Mouse (Mus musculus): ENCODE data around the gene Cuta. TPM values are rescaled to one million over a fixed set of nuclear protein-coding genes. Genes with fewer than 3 reads are reported as not detected.
"Not testable (repeated sequence)": the region's sequence is repeated elsewhere in the genome, so short reads cannot be mapped to it uniquely, and the experiment has no call there.

Cuta gene
- polyA plus RNA-seq, 1 experiment from 2014 or later = 197 TPM

DNA sequence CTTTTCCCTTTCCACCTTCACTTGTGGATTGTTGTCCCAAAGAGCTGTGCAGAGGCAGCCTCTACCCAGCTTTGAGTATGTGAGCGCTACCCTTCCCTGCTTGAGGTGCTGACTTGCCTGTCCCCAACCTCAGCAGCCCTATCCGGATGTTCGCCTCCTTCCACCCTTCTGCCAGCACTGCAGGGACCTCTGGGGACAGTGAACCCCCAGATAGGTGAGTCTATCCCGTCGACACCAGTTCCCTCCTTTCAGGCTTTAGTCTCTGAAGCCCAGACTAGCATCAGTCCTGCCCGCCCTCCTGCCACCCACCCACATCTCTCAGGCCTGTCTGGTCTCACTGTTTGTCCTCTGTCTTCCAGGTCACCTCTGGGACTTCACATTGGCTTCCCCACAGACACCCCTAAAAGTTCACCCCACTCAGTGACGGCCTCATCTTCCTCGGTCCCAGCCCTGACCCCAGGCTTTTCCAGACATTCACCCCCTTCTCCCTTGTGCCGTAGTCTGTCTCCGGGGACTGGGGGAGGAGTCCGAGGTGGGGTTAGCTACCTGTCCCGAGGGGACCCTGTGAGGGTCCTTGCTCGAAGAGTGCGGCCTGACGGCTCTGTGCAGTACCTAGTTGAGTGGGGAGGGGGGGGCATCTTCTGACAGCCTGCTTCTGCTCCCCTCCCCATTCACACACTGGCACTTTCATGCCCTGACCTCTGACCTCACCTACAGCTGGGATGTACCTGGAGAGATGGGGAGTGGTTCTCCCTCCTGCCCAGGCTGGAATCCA, 2.3 kb downstream of the Cuta start:
- no peaks in the 10 kb centered on the region for H3K9me3 ChIP-seq (ENCODE audit: control insufficient read depth, low read length)
- peak overlapping the region; percentile 93; the same call in 1 of the 2 replicates for H3K4me2 ChIP-seq (ENCODE audit: low read length)
- WGBS = 86% methylated on average over 15 of the region's 15 CpGs
- no peak overlapping the region for H3K27ac ChIP-seq (ENCODE audit: low read depth)
- peaks cover 30% of the 10 kb centered on the region; the same call in 1 of the 2 replicates for H3K36me3 ChIP-seq (ENCODE audit: control insufficient read depth, insufficient read depth, low read length)
- no peak overlapping the region for H3K9ac ChIP-seq (ENCODE audit: low read length)
- H3K4me3 ChIP-seq (ENCODE audit: low read depth, low read length) = no peak overlapping the region
- peaks cover 37% of the 10 kb centered on the region for H3K4me1 ChIP-seq (replicated peaks; ENCODE audit: control insufficient read depth, insufficient read depth, low read length)
- no peak for DNase-seq (ENCODE audit: low spot score)
- ATAC-seq (replicated peaks; ENCODE audit: low FRiP score, low TSS enrichment, low read depth) = no peak
- no peaks in the 10 kb centered on the region for H3K27me3 ChIP-seq (replicated peaks; ENCODE audit: control insufficient read depth, insufficient read depth, low read length)

GRCm38 (mm10) chr17:26936453-26936852, 2.9 kb downstream of the Cuta start:
- H3K4me3 ChIP-seq (ENCODE audit: low read depth, low read length) = no peak overlapping the region
- H3K27ac ChIP-seq (ENCODE audit: low read depth) = no peak overlapping the region
- peaks cover 36% of the 10 kb centered on the region for H3K4me1 ChIP-seq (replicated peaks; ENCODE audit: control insufficient read depth, insufficient read depth, low read length)
- no peaks in the 10 kb centered on the region for H3K9me3 ChIP-seq (ENCODE audit: control insufficient read depth, low read length)
- H3K27me3 ChIP-seq (replicated peaks; ENCODE audit: control insufficient read depth, insufficient read depth, low read length) = no peaks in the 10 kb centered on the region
- DNase-seq (ENCODE audit: low spot score) (no peak), ATAC-seq (replicated peaks; ENCODE audit: low FRiP score, low TSS enrichment, low read depth) (no peak)
- H3K9ac ChIP-seq (ENCODE audit: low read length) = no peak overlapping the region
- peaks cover 30% of the 10 kb centered on the region; the same call in 1 of the 2 replicates for H3K36me3 ChIP-seq (ENCODE audit: control insufficient read depth, insufficient read depth, low read length)
- WGBS = 85% methylated on average over 12 of the region's 12 CpGs
- H3K4me2 ChIP-seq (ENCODE audit: low read length) = no peak overlapping the region

DNA sequence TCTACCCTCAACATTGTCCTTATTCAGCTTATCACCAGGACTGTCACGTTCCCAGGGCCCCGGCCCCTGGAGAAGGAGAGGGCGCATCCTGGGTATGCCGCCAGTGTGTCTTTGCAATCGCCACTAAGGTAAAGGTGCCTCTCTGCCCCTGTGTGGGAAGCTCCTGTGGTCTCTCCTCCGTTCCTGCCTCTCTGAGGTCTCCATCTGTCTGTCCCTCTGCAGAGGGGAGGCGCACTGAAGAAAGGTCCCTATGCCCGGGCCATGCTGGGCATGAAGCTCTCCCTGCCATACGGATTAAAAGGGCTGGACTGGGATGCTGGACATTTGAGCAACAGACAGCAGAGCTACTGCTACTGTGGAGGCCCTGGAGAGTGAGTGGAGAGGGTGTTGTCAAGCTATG, 4.3 kb downstream of the Cuta start:
- no peak overlapping the region for H3K4me3 ChIP-seq (ENCODE audit: low read depth, low read length)
- peaks cover 26% of the 10 kb centered on the region for H3K4me1 ChIP-seq (replicated peaks; ENCODE audit: control insufficient read depth, insufficient read depth, low read length)
- no peak for ATAC-seq (replicated peaks; ENCODE audit: low FRiP score, low TSS enrichment, low read depth)
- peaks cover 34% of the 10 kb centered on the region; the same call in 1 of the 2 replicates for H3K36me3 ChIP-seq (ENCODE audit: control insufficient read depth, insufficient read depth, low read length)
- no peaks in the 10 kb centered on the region for H3K9me3 ChIP-seq (ENCODE audit: control insufficient read depth, low read length)
- H3K27ac ChIP-seq (ENCODE audit: low read depth) = no peak overlapping the region
- H3K4me2 ChIP-seq (ENCODE audit: low read length) = no peak overlapping the region
- WGBS = 90% methylated on average over 9 of the region's 9 CpGs
- no peaks in the 10 kb centered on the region for H3K27me3 ChIP-seq (replicated peaks; ENCODE audit: control insufficient read depth, insufficient read depth, low read length)
- H3K9ac ChIP-seq (ENCODE audit: low read length) = no peak overlapping the region
- no peak for DNase-seq (ENCODE audit: low spot score)

DNA sequence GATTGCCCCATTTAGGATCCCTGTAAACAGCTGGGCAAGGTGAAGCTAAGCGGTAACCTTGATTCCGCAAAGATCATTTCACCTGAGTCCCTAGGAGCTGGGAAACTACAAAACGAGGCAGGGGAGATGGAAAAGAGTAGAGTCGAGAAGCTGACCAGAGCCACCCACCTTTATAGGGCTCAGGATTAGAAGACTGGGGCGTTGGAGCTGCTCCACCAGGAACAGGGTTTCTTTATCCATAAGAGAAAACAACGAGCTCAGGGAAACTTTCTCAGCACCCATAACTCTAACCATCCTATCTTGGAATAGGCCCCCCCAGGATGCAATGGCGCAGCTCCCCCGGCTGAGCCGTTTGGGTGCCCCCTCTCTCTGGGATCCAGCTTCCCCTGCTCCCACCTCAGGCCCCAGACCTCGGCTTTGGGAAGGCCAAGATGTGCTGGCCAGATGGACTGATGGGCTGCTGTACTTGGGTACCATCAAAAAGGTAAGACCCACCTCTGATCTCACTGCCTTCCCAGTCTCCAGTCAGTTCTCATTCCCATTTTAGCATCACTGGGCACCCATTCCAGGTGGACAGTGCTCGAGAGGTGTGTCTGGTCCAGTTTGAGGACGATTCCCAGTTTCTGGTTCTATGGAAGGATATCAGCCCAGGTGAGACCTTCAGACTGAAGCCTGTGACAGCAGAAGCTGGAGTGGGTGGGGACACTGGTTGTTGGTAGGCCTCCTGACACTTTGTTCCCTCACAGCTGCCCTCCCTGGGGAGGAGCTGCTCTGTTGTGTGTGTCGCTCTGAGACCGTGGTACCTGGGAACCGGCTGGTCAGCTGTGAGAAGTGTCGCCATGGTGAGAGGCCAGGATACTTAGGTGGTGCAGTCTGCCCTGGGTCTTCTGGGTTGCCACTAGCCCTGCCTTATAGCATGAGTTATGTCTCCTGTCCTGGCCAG, 5.2 kb downstream of the Cuta start:
- Histone ChIP-seq H3K4me1 (replicated peaks; ENCODE audit: control insufficient read depth, insufficient read depth, low read length) (peaks cover 24% of the 10 kb centered on the region), H3K27ac (ENCODE audit: low read depth) (no peak overlapping the region), H3K4me3 (ENCODE audit: low read depth, low read length) (peak overlapping the region; percentile 72), H3K9me3 (ENCODE audit: control insufficient read depth, low read length) (no peaks in the 10 kb centered on the region), H3K27me3 (replicated peaks; ENCODE audit: control insufficient read depth, insufficient read depth, low read length) (no peaks in the 10 kb centered on the region), H3K4me2 (ENCODE audit: low read length) (peak overlapping the region; percentile 86), H3K9ac (ENCODE audit: low read length) (peak overlapping the region; percentile 65), H3K36me3 (ENCODE audit: control insufficient read depth, insufficient read depth, low read length) (peaks cover 41% of the 10 kb centered on the region)
- ATAC-seq (replicated peaks; ENCODE audit: low FRiP score, low TSS enrichment, low read depth) = no peak
- DNase-seq (ENCODE audit: low spot score) = no peak
- 81% methylated on average over 16 of the region's 16 CpGs for WGBS

DNA sequence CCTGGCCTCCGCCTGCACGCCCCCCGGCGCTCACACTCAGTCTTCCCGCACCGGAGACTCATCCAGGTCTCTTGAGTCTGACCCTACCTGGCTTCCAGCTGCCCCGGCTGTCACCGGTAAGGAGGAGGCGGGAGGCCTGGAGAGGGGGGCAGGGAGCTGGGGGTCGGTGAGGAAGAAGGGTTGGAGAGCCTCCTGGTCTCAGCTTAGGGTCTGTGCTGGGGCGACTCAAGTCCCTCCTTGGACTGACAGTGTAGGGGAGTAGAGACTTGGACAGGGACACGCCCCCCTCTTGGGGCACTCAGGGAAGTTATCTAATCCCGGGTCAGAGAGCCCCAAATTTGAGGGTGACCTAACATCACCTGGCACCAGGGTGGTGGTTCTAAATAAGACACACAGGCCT, 6.0 kb downstream of the Cuta start:
- ATAC-seq (replicated peaks; ENCODE audit: low FRiP score, low TSS enrichment, low read depth) = peak; percentile 28; the same call in 1 of the 2 replicates
- Histone ChIP-seq H3K4me1 (replicated peaks; ENCODE audit: control insufficient read depth, insufficient read depth, low read length) (peaks cover 21% of the 10 kb centered on the region), H3K4me2 (ENCODE audit: low read length) (peak overlapping the region; percentile 86), H3K9me3 (ENCODE audit: control insufficient read depth, low read length) (no peaks in the 10 kb centered on the region), H3K4me3 (ENCODE audit: low read depth, low read length) (peak overlapping the region; percentile 72), H3K27ac (ENCODE audit: low read depth) (peak overlapping the region; percentile 71), H3K9ac (ENCODE audit: low read length) (peak overlapping the region; percentile 65), H3K27me3 (replicated peaks; ENCODE audit: control insufficient read depth, insufficient read depth, low read length) (no peaks in the 10 kb centered on the region), H3K36me3 (ENCODE audit: control insufficient read depth, insufficient read depth, low read length) (peaks cover 47% of the 10 kb centered on the region)
- no peak for DNase-seq (ENCODE audit: low spot score)
- 5% methylated on average over 13 of the region's 13 CpGs for WGBS

DNA sequence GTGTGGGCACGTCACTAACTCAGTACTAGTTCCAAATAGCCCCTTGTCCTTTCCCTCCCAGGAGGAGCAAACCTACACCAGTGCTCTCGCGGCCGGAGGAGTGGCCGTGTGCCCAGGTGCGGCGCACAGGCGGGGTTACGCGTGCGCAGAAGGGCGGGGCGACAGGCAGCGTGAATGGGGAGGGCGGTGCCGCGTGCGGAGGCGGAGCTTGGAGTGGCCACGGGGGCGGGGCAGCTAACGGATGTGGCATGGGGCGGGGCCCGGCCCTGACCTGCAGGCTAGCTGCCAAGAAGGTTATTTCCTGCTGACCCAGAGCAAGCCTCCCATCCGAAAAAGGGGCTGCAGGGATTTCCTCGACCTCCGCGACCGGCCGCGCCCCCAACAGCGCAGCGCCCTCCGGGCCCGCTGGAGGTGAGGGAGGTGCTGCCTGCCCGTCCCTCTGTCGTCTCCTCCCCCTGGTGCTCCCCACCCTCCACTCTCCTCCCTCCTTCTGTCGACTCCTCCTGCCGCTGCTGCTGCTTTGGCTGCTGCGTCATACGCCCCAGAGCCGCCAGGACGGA, 6.5 kb downstream of the Cuta start, which contains the start of gene Phf1:
Gene Phf1, plus strand, starts transcription at position 214 of the 560 bp plus-strand sequence.
- peaks cover 49% of the 10 kb centered on the region for H3K36me3 ChIP-seq (ENCODE audit: control insufficient read depth, insufficient read depth, low read length)
- H3K4me3 ChIP-seq (ENCODE audit: low read depth, low read length) = peak within 1 kb of the TSS; percentile 72
- H3K27ac ChIP-seq (ENCODE audit: low read depth) = peak within 1 kb of the TSS; percentile 71
- WGBS = under 1% methylated on average over 42 of the region's 43 CpGs
- peak within 1 kb of the TSS; percentile 86 for H3K4me2 ChIP-seq (ENCODE audit: low read length)
- no peaks in the 10 kb centered on the region for H3K27me3 ChIP-seq (replicated peaks; ENCODE audit: control insufficient read depth, insufficient read depth, low read length)
- H3K9ac ChIP-seq (ENCODE audit: low read length) = peak within 1 kb of the TSS; percentile 65
- no peaks in the 10 kb centered on the region for H3K9me3 ChIP-seq (ENCODE audit: control insufficient read depth, low read length)
- DNase-seq (ENCODE audit: low spot score) = peak; percentile 99
- peaks cover 16% of the 10 kb centered on the region for H3K4me1 ChIP-seq (replicated peaks; ENCODE audit: control insufficient read depth, insufficient read depth, low read length)
- peak; percentile 83 for ATAC-seq (replicated peaks; ENCODE audit: low FRiP score, low TSS enrichment, low read depth)

GRCm38 (mm10) chr17:26931795-26932194, 7.6 kb downstream of the Cuta start:
- H3K36me3 ChIP-seq (ENCODE audit: control insufficient read depth, insufficient read depth, low read length) = peaks cover 52% of the 10 kb centered on the region
- H3K9me3 ChIP-seq (ENCODE audit: control insufficient read depth, low read length); H3K27me3 ChIP-seq (replicated peaks; ENCODE audit: control insufficient read depth, insufficient read depth, low read length); H3K9ac ChIP-seq (ENCODE audit: low read length); H3K4me3 ChIP-seq (ENCODE audit: low read depth, low read length); H3K4me2 ChIP-seq (ENCODE audit: low read length); H3K27ac ChIP-seq (ENCODE audit: low read depth); H3K4me1 ChIP-seq (replicated peaks; ENCODE audit: control insufficient read depth, insufficient read depth, low read length): not testable (repeated sequence)
- 62% methylated on average over 7 of the region's 7 CpGs for WGBS
- DNase-seq (ENCODE audit: low spot score) (peak; percentile 71), ATAC-seq (replicated peaks; ENCODE audit: low FRiP score, low TSS enrichment, low read depth) (0 out of 2 replicates have a peak, but pooled peaks have one; percentile 13)

GRCm38 (mm10) chr17:26925414-26925813, 14.0 kb downstream of the Cuta start:
- 94% methylated on average over 9 of the region's 9 CpGs for WGBS
- not testable (repeated sequence) for H3K27ac ChIP-seq (ENCODE audit: low read depth); H3K4me3 ChIP-seq (ENCODE audit: low read depth, low read length); ATAC-seq (replicated peaks; ENCODE audit: low FRiP score, low TSS enrichment, low read depth); H3K9me3 ChIP-seq (ENCODE audit: control insufficient read depth, low read length); H3K4me2 ChIP-seq (ENCODE audit: low read length); DNase-seq (ENCODE audit: low spot score); H3K4me1 ChIP-seq (replicated peaks; ENCODE audit: control insufficient read depth, insufficient read depth, low read length); H3K9ac ChIP-seq (ENCODE audit: low read length); H3K27me3 ChIP-seq (replicated peaks; ENCODE audit: control insufficient read depth, insufficient read depth, low read length)
- H3K36me3 ChIP-seq (ENCODE audit: control insufficient read depth, insufficient read depth, low read length) = peaks cover 58% of the 10 kb centered on the region

All from intestine, embryonic 14.5 days (tissue).